Mouse (Mus musculus) liver, postnatal 0 days (tissue): Measurements from ENCODE around the gene Fam205a1. TPM values are rescaled to one million over a fixed set of nuclear protein-coding genes. Genes with fewer than 3 reads are reported as not detected.

ENCODE experiments used
- ATAC-seq: fragments of 200-750 bp; cut with Nextera tagmentation; 2 replicates; pipeline ENCODE4 v1.8.0; 2017; ENCODE audit warnings: mild to moderate bottlenecking, moderate library complexity
- DNase-seq: peaks from one replicate; pipeline ENCODE4 v3.0.0-alpha.2; 2016
- H3K27ac ChIP-seq: fragments of 300-500 bp; sonication (generic); 2 replicates; pipeline ENCODE4 v1.5.1; 2014; ENCODE audit warnings: antibody characterized with exemption, moderate library complexity, mild to moderate bottlenecking, low read depth
- H3K27me3 ChIP-seq: fragments of 300-500 bp; sonication (generic); 2 replicates; pipeline ENCODE4 v1.6.1; 2014; ENCODE audit warnings: low read length, control low read depth, mixed read lengths; ENCODE audit not compliant: insufficient read depth
- H3K36me3 ChIP-seq: fragments of 300-500 bp; sonication (generic); replicated peaks from 2 replicates; pipeline ENCODE4 v1.6.1; 2014; ENCODE audit warnings: mild to moderate bottlenecking, control low read depth, low read length, moderate library complexity, mixed read lengths; ENCODE audit not compliant: insufficient read depth
- H3K4me1 ChIP-seq: fragments of 300-500 bp; sonication (generic); 2 replicates; pipeline ENCODE4 v1.6.1; 2014; ENCODE audit warnings: antibody characterized with exemption, mild to moderate bottlenecking, control low read depth; ENCODE audit not compliant: insufficient read depth
- H3K4me2 ChIP-seq: fragments of 300-500 bp; sonication (generic); 2 replicates; pipeline ENCODE4 v1.6.1; 2014; ENCODE audit warnings: low read depth, mild to moderate bottlenecking, low read length, moderate library complexity, mixed read lengths
- H3K4me3 ChIP-seq: fragments of 300-500 bp; sonication (generic); 2 replicates; pipeline ENCODE4 v1.5.1; 2014; ENCODE audit warnings: low read depth, low read length
- H3K9ac ChIP-seq: fragments of 300-500 bp; sonication (generic); replicated peaks from 2 replicates; pipeline ENCODE4 v1.6.1; 2014; ENCODE audit warnings: mild to moderate bottlenecking, moderate library complexity
- H3K9me3 ChIP-seq: fragments of 300-500 bp; sonication (generic); 2 replicates; pipeline ENCODE4 v1.6.1; 2016; ENCODE audit warnings: mild to moderate bottlenecking, control low read depth, low read length, mixed read lengths
- CTCF ChIP-seq: sonication (generic); IDR thresholded peaks from 2 replicates; pipeline ENCODE4 v1.5.1; 2016; ENCODE audit warnings: antibody characterized with exemption, low read depth
- EP300 ChIP-seq: IDR thresholded peaks from 2 replicates; pipeline ENCODE4 v1.6.1; 2016; ENCODE audit warnings: antibody characterized with exemption, low read depth, mild to moderate bottlenecking
- WGBS: fragments of 180-500 bp; shearing (Covaris S2); extraction: QIAGEN DNeasy Blood & Tissue Kit; methylation state at CpG from one replicate; pipeline ENCODE4 v1.1.7; 2014; ENCODE audit not compliant: insufficient replicate concordance; 5-methylcytosine and 5-hydroxymethylcytosine counted together
- polyA plus RNA-seq: library from polyadenylated mRNA; unstranded; fragments of >200 nt; fragmentation: Nextera tagmentation; extraction: Ambion mirVana; gene quantifications from 2 replicates; pipeline ENCODE4 v1.2.1, GENCODE M21; 2015

The Fam205a1 gene
- polyA plus RNA-seq, 1 experiment from 2014 or later: 0.04 TPM

GRCm38 (mm10) chr4:42888806-42889205, 35.1 kb upstream of the Fam205a1 start:
- Histone ChIP-seq H3K27me3 (no peaks in the 10 kb centered on the region), H3K9me3 (no peaks in the 10 kb centered on the region), H3K36me3 (no peaks in the 10 kb centered on the region), H3K4me3 (no peak overlapping the region), H3K4me2 (no peak overlapping the region), H3K4me1 (no peaks in the 10 kb centered on the region), H3K27ac (no peak overlapping the region), H3K9ac (no peak overlapping the region)
- DNase-seq: no peak
- no peak for TF ChIP-seq EP300
- WGBS: 85% methylated on average over 6 of the region's 6 CpGs
- no peak for ATAC-seq

- H3K9ac ChIP-seq: no peak overlapping the region
- H3K4me3 ChIP-seq: no peak overlapping the region
- ATAC-seq: no peak
- no peak overlapping the region for H3K4me2 ChIP-seq
- H3K27ac ChIP-seq: no peak overlapping the region
- no peaks in the 10 kb centered on the region for H3K36me3 ChIP-seq
- H3K4me1 ChIP-seq: no peaks in the 10 kb centered on the region
- H3K27me3 ChIP-seq: no peaks in the 10 kb centered on the region
- TF ChIP-seq CTCF (no peak), EP300 (no peak)
- DNase-seq: no peak
- 77% methylated on average over 6 of the region's 6 CpGs for WGBS
- no peaks in the 10 kb centered on the region for H3K9me3 ChIP-seq
Measured at GRCm38 (mm10) chr4:42886926-42887325, 33.2 kb upstream of the Fam205a1 start.

GRCm38 (mm10) chr4:42880677-42880948, 26.9 kb upstream of the Fam205a1 start:
- Histone ChIP-seq H3K27ac (peak overlapping the region; percentile 87), H3K27me3 (no peaks in the 10 kb centered on the region), H3K4me2 (peak overlapping the region; percentile 60), H3K4me3 (peak overlapping the region; percentile 46), H3K9ac (peak overlapping the region; percentile 60), H3K36me3 (no peaks in the 10 kb centered on the region), H3K4me1 (peaks cover 9% of the 10 kb centered on the region; the same call in 1 of the 2 replicates), H3K9me3 (no peaks in the 10 kb centered on the region)
- DNase-seq (no peak), ATAC-seq (peak; percentile 73)
- WGBS: 4% methylated on average over 1 of the region's 1 CpGs
- TF ChIP-seq CTCF (no peak), EP300 (no peak)

GRCm38 (mm10) chr4:42879829-42880676, 26.4 kb upstream of the Fam205a1 start:
- H3K27ac ChIP-seq: peak overlapping the region; percentile 87
- WGBS: 42% methylated on average over 16 of the region's 16 CpGs
- peak; percentile 63 for DNase-seq
- H3K27me3 ChIP-seq: no peaks in the 10 kb centered on the region
- no peaks in the 10 kb centered on the region for H3K9me3 ChIP-seq
- H3K4me3 ChIP-seq: peak overlapping the region; percentile 46
- H3K4me1 ChIP-seq: peaks cover 9% of the 10 kb centered on the region; the same call in 1 of the 2 replicates
- H3K9ac ChIP-seq: peak overlapping the region; percentile 60
- no peaks in the 10 kb centered on the region for H3K36me3 ChIP-seq
- peak overlapping the region; percentile 60 for H3K4me2 ChIP-seq
- peak; percentile 42 for TF ChIP-seq CTCF
- peak; percentile 97 for TF ChIP-seq EP300
- ATAC-seq: peak; percentile 97

GRCm38 (mm10) chr4:42877657-42878056, 24.0 kb upstream of the Fam205a1 start:
- ATAC-seq: no peak
- Histone ChIP-seq H3K4me3 (no peak overlapping the region), H3K4me1 (peaks cover 9% of the 10 kb centered on the region; the same call in 1 of the 2 replicates), H3K27ac (no peak overlapping the region), H3K9ac (no peak overlapping the region), H3K9me3 (no peaks in the 10 kb centered on the region), H3K27me3 (no peaks in the 10 kb centered on the region), H3K4me2 (no peak overlapping the region), H3K36me3 (no peaks in the 10 kb centered on the region)
- no peak for DNase-seq
- 76% methylated on average over 2 of the region's 2 CpGs for WGBS
- no peak for TF ChIP-seq CTCF
- TF ChIP-seq EP300: peak; percentile 78

- H3K27ac ChIP-seq: no peak overlapping the region
- no peak overlapping the region for H3K4me2 ChIP-seq
- peaks cover 9% of the 10 kb centered on the region for H3K4me1 ChIP-seq
- no peak overlapping the region for H3K9ac ChIP-seq
- DNase-seq (peak; percentile 76), ATAC-seq (peak; percentile 52)
- H3K9me3 ChIP-seq: no peaks in the 10 kb centered on the region
- TF ChIP-seq EP300 (0 out of 2 replicates have a peak, but pooled peaks have one; percentile 13), CTCF (peak; percentile 85)
- no peaks in the 10 kb centered on the region for H3K27me3 ChIP-seq
- H3K4me3 ChIP-seq: no peak overlapping the region
- H3K36me3 ChIP-seq: no peaks in the 10 kb centered on the region
- WGBS: 33% methylated on average over 5 of the region's 5 CpGs
Measured at GRCm38 (mm10) chr4:42876586-42877291, 23.1 kb upstream of the Fam205a1 start.
